Mouse (Mus musculus): Measurements from ENCODE around the gene Olfr221.

DNA sequence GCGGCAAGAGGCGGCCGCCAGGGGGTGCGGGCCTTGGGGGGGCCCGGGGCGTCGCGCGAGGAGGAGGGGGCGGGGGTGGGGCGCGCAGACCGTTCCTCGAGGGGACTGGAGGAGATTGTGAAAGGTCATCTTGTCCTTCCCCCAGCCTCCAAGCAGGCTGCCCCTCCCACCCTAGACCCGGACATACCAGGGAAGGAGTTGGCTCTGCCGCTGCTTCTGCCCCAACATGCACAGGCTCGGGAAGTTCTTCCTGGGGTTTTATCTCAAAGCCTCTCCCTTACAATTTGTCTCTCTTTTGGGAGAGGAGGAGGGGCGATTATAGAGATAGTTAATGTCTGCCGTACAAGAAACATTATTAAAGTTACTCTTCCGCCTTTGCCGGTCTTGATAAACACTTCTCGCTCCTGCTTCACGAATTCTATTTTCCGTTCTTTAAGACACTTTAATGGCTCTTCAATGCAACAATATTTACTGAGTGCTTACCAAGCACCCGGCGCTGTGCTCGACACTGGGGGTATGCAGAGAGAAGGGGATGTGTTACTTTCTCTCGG is 27.4 kb downstream of the Olfr221 start:
- no peak for TF ChIP-seq CEBPB (IDR thresholded peaks at IDR 0.05; ENCODE audit: low read depth)
- no peak for TF ChIP-seq CTCF (IDR thresholded peaks at IDR 0.05; ENCODE audit: control insufficient read depth, insufficient read depth, insufficient read length)
- no peak for TF ChIP-seq USF1 (IDR thresholded peaks at IDR 0.05; ENCODE audit: low read depth)
- TF ChIP-seq MYOD1 (IDR thresholded peaks at IDR 0.05; ENCODE audit: control insufficient read depth, insufficient read length, low read depth): no peak
- no peak for TF ChIP-seq MYOG (IDR thresholded peaks at IDR 0.05; ENCODE audit: control insufficient read depth, extremely low read depth, insufficient read length)
- no peak for TF ChIP-seq MAX (IDR thresholded peaks at IDR 0.05)
- TF ChIP-seq FOSL1 (IDR thresholded peaks at IDR 0.05; ENCODE audit: insufficient read depth, low read length, poor library complexity, severe bottlenecking): no peak
